Mouse (Mus musculus) midbrain, embryonic 13.5 days (tissue): Measurements from ENCODE around the gene Gm8909. TPM values are rescaled to one million over a fixed set of nuclear protein-coding genes. Genes with fewer than 3 reads are reported as not detected.

ENCODE experiments used
- ATAC-seq: fragments of 200-750 bp; cut with Nextera tagmentation; 2 replicates; pipeline ENCODE4 v1.8.0; 2017; ENCODE audit warnings: mild to moderate bottlenecking, moderate TSS enrichment, moderate library complexity
- H3K27ac ChIP-seq: fragments of 300-500 bp; sonication (generic); 2 replicates; pipeline ENCODE4 v1.5.1; 2015; ENCODE audit warnings: inconsistent platforms, mild to moderate bottlenecking, moderate library complexity
- H3K27me3 ChIP-seq: fragments of 300-500 bp; sonication (generic); 2 replicates; pipeline ENCODE4 v1.6.1; 2015; ENCODE audit warnings: mild to moderate bottlenecking, inconsistent platforms
- H3K36me3 ChIP-seq: fragments of 300-500 bp; sonication (generic); 2 replicates; pipeline ENCODE4 v1.6.1; 2015; ENCODE audit warnings: mild to moderate bottlenecking, inconsistent platforms
- H3K4me1 ChIP-seq: fragments of 300-500 bp; sonication (generic); replicated peaks from 2 replicates; pipeline ENCODE4 v1.6.1; 2015; ENCODE audit warnings: inconsistent platforms
- H3K4me2 ChIP-seq: fragments of 300-500 bp; sonication (generic); replicated peaks from 2 replicates; pipeline ENCODE4 v1.6.1; 2015; ENCODE audit warnings: moderate library complexity, mild to moderate bottlenecking, inconsistent platforms
- H3K4me3 ChIP-seq: fragments of 300-500 bp; sonication (generic); replicated peaks from 2 replicates; pipeline ENCODE4 v1.5.1; 2015; ENCODE audit warnings: mild to moderate bottlenecking, inconsistent platforms
- H3K9ac ChIP-seq: fragments of 300-500 bp; sonication (generic); replicated peaks from 2 replicates; pipeline ENCODE4 v1.6.1; 2015; ENCODE audit warnings: mild to moderate bottlenecking, inconsistent platforms
- H3K9me3 ChIP-seq: fragments of 300-500 bp; sonication (generic); 2 replicates; pipeline ENCODE4 v1.6.1; 2016; ENCODE audit warnings: mild to moderate bottlenecking, inconsistent platforms
- WGBS: fragments of 180-500 bp; shearing (Covaris S2); methylation state at CpG from one replicate; pipeline ENCODE4 v1.1.7; 2015; 5-methylcytosine and 5-hydroxymethylcytosine counted together
- polyA plus RNA-seq: library from polyadenylated mRNA; unstranded; fragments of >200 nt; fragmentation: Nextera tagmentation; extraction: Ambion mirVana; gene quantifications from 2 replicates; pipeline ENCODE4 v1.2.1, GENCODE M21; 2015

Gene Gm8909
- not detected in 2 replicates for polyA plus RNA-seq

GRCm38 (mm10) chr17:36168039-36168652 lies at the start of gene Gm8909:
Gm8909 (minus strand) TSS chr17:36168537.
- Histone ChIP-seq H3K4me3 (peak within 1 kb of the TSS; percentile 20), H3K27me3 (peaks cover 77% of the 10 kb centered on the region), H3K4me1 (no peaks in the 10 kb centered on the region), H3K9ac (no peak within 1 kb of the TSS), H3K9me3 (peaks cover 4% of the 10 kb centered on the region; the same call in 1 of the 2 replicates), H3K36me3 (no peaks in the 10 kb centered on the region), H3K27ac (no peak within 1 kb of the TSS), H3K4me2 (peak within 1 kb of the TSS; percentile 39)
- ATAC-seq, result no peak
- 2% methylated on average over 61 of the region's 63 CpGs for WGBS

DNA sequence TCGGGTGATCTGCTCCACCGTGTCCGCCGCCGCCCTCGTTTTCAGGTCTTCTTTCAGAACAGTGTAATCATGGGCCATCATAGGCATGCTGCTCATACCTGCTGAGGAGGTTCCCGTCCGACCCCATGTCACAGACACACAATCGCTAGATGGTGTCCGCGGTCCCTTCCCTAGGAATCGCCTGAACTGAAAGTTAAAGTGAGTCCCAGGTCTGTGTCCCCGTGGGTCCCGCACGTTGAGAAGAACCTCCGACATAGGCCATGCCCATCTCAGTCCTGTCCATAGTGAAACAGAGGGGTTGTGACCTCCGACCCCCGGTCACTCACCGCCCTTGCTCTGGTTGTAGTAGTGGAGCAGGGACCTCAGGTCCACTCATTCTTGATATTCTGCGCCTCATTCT lies 47.2 kb upstream of the Gm8909 start:
- no peak overlapping the region for H3K4me3 ChIP-seq
- H3K4me1 ChIP-seq, result no peaks in the 10 kb centered on the region
- H3K36me3 ChIP-seq, result no peaks in the 10 kb centered on the region
- no peak overlapping the region for H3K27ac ChIP-seq
- peaks cover 59% of the 10 kb centered on the region for H3K27me3 ChIP-seq
- no peak overlapping the region for H3K9ac ChIP-seq
- no peaks in the 10 kb centered on the region for H3K9me3 ChIP-seq
- H3K4me2 ChIP-seq, result no peak overlapping the region
- 3% methylated on average over 20 of the region's 20 CpGs for WGBS
- ATAC-seq, result no peak

DNA sequence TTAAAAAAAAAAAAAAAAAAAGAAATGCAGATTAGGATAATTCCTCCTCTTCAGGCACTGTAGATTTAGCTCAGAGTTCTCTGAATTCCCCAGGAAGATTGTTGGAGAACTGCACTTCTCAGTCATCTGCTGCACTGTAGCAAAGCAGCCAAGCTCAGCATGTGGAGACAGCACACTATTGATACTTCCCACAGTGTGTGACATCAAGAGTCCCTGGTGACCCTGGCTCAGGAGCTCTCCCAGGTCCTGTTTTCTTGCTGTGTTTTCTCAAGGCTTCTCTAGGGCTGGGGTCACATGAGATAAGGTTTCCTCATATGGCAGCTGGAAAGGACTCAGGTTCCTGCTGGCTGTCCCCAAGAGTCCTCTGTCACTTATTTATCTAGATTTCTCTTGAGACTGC lies 38.5 kb upstream of the Gm8909 start:
- no peak for ATAC-seq
- Histone ChIP-seq H3K27me3 (peaks cover 65% of the 10 kb centered on the region), H3K27ac (no peak overlapping the region)

DNA sequence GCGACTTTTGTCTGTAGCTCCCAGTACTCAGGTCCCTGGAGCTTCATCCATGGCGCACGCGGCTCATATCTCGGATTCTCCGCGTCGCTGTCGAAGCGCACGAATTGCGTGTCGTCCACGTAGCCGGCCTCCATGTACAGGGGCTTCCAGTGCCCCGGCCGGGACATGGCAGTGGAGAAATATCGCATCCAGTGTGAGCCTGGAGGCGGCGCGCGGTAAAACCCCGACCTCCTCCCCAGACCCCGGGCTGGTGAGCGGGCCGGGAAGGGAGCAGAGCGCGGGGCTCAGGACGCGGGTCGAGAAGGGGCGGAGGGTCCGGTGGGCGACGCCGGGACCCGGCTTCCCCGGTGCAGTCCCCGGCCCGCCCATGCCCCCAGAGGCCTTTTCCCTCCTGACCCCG lies 37.5 kb upstream of the Gm8909 start:
- Histone ChIP-seq H3K9ac (no peak overlapping the region; the same call in 1 of the 2 replicates), H3K27me3 (peaks cover 65% of the 10 kb centered on the region)
- ATAC-seq, result 0 out of 2 replicates have a peak, but pooled peaks have one; percentile 27

More for the DNA sequence above, 38.5 kb upstream of the Gm8909 start:
- Histone ChIP-seq H3K4me2 (no peak overlapping the region), H3K4me3 (no peak overlapping the region), H3K36me3 (no peaks in the 10 kb centered on the region), H3K4me1 (peaks cover 9% of the 10 kb centered on the region), H3K9me3 (no peaks in the 10 kb centered on the region), H3K9ac (no peak overlapping the region)

GRCm38 (mm10) chr17:36205456-36205855 lies 37.1 kb upstream of the Gm8909 start:
- Histone ChIP-seq H3K4me1 (peaks cover 9% of the 10 kb centered on the region), H3K4me2 (peak overlapping the region; percentile 53), H3K27ac (no peak overlapping the region), H3K27me3 (peaks cover 65% of the 10 kb centered on the region), H3K9ac (no peak overlapping the region), H3K4me3 (peak overlapping the region; percentile 33), H3K36me3 (no peaks in the 10 kb centered on the region), H3K9me3 (no peaks in the 10 kb centered on the region)
- no peak for ATAC-seq
- 1% methylated on average over 15 of the region's 15 CpGs for WGBS

More for the DNA sequence above, 37.5 kb upstream of the Gm8909 start:
- peak overlapping the region; percentile 53 for H3K4me2 ChIP-seq
- no peak overlapping the region for H3K27ac ChIP-seq
- H3K9me3 ChIP-seq, result no peaks in the 10 kb centered on the region
- H3K4me1 ChIP-seq, result peaks cover 9% of the 10 kb centered on the region
- H3K4me3 ChIP-seq, result peak overlapping the region; percentile 33
- WGBS, result under 1% methylated on average over 25 of the region's 41 CpGs
- H3K36me3 ChIP-seq, result no peaks in the 10 kb centered on the region

GRCm38 (mm10) chr17:36201851-36202250 lies 33.5 kb upstream of the Gm8909 start:
- WGBS, result 80% methylated on average over 2 of the region's 2 CpGs

DNA sequence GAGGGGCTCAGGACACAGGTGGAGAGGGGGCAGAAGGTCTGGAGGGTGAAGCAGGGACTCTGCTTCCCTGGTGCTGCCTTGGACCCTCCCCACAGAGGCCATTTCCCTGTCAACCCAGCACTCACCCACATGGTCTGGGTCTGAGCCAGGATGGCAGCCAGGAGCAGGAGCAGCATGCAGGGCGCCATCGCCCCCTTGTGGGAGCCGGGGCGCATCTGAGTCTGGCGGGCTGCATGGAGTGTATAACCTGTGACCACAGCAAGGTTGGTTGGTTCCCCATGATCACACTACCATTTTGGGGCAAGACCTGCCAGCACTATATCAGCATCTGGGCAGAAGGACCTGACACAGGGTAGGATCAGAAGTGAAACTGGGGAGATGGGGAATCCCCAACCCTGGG lies 30.0 kb upstream of the Gm8909 start:
- H3K27ac ChIP-seq, result no peak overlapping the region
- no peak overlapping the region for H3K9ac ChIP-seq
- WGBS, result 7% methylated on average over 5 of the region's 5 CpGs
- peaks cover 23% of the 10 kb centered on the region for H3K27me3 ChIP-seq
- no peaks in the 10 kb centered on the region for H3K4me1 ChIP-seq
- H3K4me2 ChIP-seq, result no peak overlapping the region
- no peaks in the 10 kb centered on the region for H3K36me3 ChIP-seq
- ATAC-seq, result no peak
- no peaks in the 10 kb centered on the region for H3K9me3 ChIP-seq
- no peak overlapping the region for H3K4me3 ChIP-seq

More at GRCm38 (mm10) chr17:36201851-36202250, 33.5 kb upstream of the Gm8909 start:
- no peak overlapping the region for H3K27ac ChIP-seq
- no peaks in the 10 kb centered on the region for H3K36me3 ChIP-seq
- peaks cover 52% of the 10 kb centered on the region for H3K27me3 ChIP-seq
- no peak overlapping the region for H3K4me2 ChIP-seq
- no peak overlapping the region for H3K4me3 ChIP-seq
- ATAC-seq, result no peak
- H3K4me1 ChIP-seq, result peaks cover 9% of the 10 kb centered on the region
- H3K9me3 ChIP-seq, result no peaks in the 10 kb centered on the region
- H3K9ac ChIP-seq, result no peak overlapping the region

DNA sequence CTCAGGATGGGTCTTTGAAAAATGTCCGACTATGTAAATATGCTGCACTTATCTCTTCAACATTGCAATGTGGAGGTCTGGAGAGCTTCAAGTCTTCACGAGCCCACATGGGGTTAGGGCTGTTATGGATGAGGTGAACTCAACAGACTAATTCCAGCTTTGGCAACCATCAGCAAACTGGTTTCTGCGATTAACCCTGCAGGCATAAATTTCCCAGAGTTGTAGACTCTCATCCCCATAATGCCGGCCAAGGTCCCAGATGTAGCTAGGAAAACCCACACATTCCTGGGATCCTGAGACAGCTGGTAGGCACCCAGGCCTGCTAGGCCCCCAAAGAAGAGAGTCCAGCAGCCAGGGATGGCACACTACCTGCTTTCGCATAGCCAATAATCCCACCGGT lies 26.1 kb upstream of the Gm8909 start:
- no peaks in the 10 kb centered on the region for H3K36me3 ChIP-seq
- no peak overlapping the region for H3K4me3 ChIP-seq
- H3K9me3 ChIP-seq, result no peaks in the 10 kb centered on the region
- no peaks in the 10 kb centered on the region for H3K4me1 ChIP-seq
- ATAC-seq, result no peak
- peaks cover 31% of the 10 kb centered on the region; the same call in 1 of the 2 replicates for H3K27me3 ChIP-seq
- no peak overlapping the region for H3K4me2 ChIP-seq
- H3K9ac ChIP-seq, result no peak overlapping the region
- WGBS, result 89% methylated on average over 6 of the region's 6 CpGs
- H3K27ac ChIP-seq, result no peak overlapping the region

- Histone ChIP-seq H3K9me3 (no peaks in the 10 kb centered on the region), H3K27ac (no peak overlapping the region), H3K36me3 (no peaks in the 10 kb centered on the region), H3K4me3 (no peak overlapping the region), H3K27me3 (peaks cover 34% of the 10 kb centered on the region; the same call in 1 of the 2 replicates), H3K4me2 (no peak overlapping the region), H3K9ac (no peak overlapping the region), H3K4me1 (no peaks in the 10 kb centered on the region)
- ATAC-seq, result peak; percentile 50
- 38% methylated on average over 8 of the region's 8 CpGs for WGBS
Measured at GRCm38 (mm10) chr17:36193546-36194141, 25.3 kb upstream of the Gm8909 start.

GRCm38 (mm10) chr17:36192371-36192770 lies 24.0 kb upstream of the Gm8909 start:
- H3K27me3 ChIP-seq, result peaks cover 26% of the 10 kb centered on the region; the same call in 1 of the 2 replicates
- 79% methylated on average over 2 of the region's 2 CpGs for WGBS
- H3K4me3 ChIP-seq, result no peak overlapping the region
- no peaks in the 10 kb centered on the region for H3K36me3 ChIP-seq
- H3K9ac ChIP-seq, result no peak overlapping the region
- no peak overlapping the region for H3K27ac ChIP-seq
- no peaks in the 10 kb centered on the region for H3K4me1 ChIP-seq
- H3K9me3 ChIP-seq, result no peaks in the 10 kb centered on the region
- ATAC-seq, result no peak
- no peak overlapping the region for H3K4me2 ChIP-seq

DNA sequence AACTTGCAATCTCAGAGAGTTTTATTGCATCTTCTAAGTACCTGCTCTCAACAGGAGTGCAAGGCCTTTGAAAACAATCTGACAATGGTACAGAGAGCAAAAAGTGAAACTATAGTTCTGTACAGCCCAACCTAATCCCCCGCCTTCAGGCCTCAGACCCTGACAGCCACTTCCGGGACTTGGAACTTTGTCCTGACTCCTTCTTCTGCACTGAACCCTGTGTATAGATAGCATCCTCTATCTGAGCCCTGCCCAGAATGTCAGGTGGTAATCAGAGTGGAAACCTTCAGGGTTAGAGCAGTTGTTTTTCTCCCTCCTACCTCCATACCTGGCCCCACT lies 21.8 kb upstream of the Gm8909 start, which contains the start of gene H2-T3:
H2-T3 (minus strand) TSS at position 119 of the 339 bp plus-strand sequence.
- 75% methylated on average over 2 of the region's 2 CpGs for WGBS
- no peaks in the 10 kb centered on the region for H3K9me3 ChIP-seq
- no peak within 1 kb of the TSS for H3K4me3 ChIP-seq
- H3K4me2 ChIP-seq, result no peak within 1 kb of the TSS
- no peak for ATAC-seq
- no peaks in the 10 kb centered on the region for H3K4me1 ChIP-seq
- H3K27ac ChIP-seq, result no peak within 1 kb of the TSS
- H3K36me3 ChIP-seq, result no peaks in the 10 kb centered on the region
- H3K9ac ChIP-seq, result no peak within 1 kb of the TSS
- H3K27me3 ChIP-seq, result peaks cover 31% of the 10 kb centered on the region

DNA sequence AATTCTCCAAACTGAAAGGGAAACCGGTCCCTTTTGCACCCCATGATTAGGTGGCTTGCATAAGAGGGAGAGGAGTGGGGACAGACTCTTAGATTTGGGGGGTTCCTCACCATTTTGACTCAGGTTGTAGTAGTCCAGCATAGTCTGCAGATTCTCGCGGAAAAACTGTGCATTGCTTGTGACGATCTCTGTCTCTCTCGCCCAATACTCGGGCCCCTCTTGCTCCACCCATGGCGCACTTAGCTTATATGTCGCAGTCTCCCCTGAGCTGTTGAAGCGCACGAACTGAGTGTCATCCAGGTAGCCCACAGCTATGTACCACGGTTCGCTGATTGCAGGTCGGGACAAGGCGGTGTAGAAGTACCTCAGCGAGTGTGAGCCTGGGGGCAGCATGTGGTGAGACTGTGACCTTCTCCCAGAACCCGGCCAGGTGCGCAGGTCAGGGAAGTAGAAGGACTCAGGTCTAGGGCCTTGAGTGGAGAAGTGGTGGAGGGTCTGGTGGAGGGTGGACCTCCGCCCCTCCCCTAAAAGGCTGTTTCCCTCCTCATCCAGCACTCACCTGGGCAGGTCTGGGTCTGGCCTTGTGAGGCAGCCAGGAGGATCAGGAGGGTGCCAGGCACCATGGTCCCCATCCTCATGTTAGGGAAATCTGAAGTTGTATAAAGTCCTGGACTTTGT lies 21.3 kb upstream of the Gm8909 start:
- 44% methylated on average over 18 of the region's 18 CpGs for WGBS
- Histone ChIP-seq H3K9me3 (no peaks in the 10 kb centered on the region), H3K27me3 (peaks cover 28% of the 10 kb centered on the region), H3K4me1 (no peaks in the 10 kb centered on the region), H3K9ac (no peak overlapping the region), H3K27ac (no peak overlapping the region), H3K4me3 (no peak overlapping the region), H3K4me2 (no peak overlapping the region), H3K36me3 (no peaks in the 10 kb centered on the region)
- ATAC-seq, result no peak
